Mouse (Mus musculus) spleen, adult 2 months (tissue): ENCODE data around the gene Hemk1. TPM values are rescaled to one million over a fixed set of nuclear protein-coding genes. Genes with fewer than 3 reads are reported as not detected.

Experiments used
- DNase-seq, 2 experiments: peaks; one replicate each; pipeline versions ENCODE4 v3.0.0 to v3.0.0-alpha.2; 2012 to 2021; ENCODE audit warnings: low spot score in 2 of 2, low read depth in 1 of 2
- H3K27ac ChIP-seq: fragments of 200-500 bp; 2 replicates; pipeline ENCODE4 v1.5.1; 2012; ENCODE audit warnings: low read length, inconsistent platforms; ENCODE audit not compliant: insufficient read depth
- H3K27me3 ChIP-seq: fragments of 200-500 bp; 2 replicates; pipeline ENCODE4 v1.6.1; 2012; ENCODE audit warnings: mild to moderate bottlenecking, moderate library complexity, low read length, inconsistent platforms; ENCODE audit not compliant: control insufficient read depth, insufficient read depth
- H3K36me3 ChIP-seq: fragments of 200-500 bp; 2 replicates; pipeline ENCODE4 v1.6.1; 2012; ENCODE audit warnings: mild to moderate bottlenecking, low read length, inconsistent platforms; ENCODE audit not compliant: control insufficient read depth, insufficient read depth
- H3K4me1 ChIP-seq: fragments of 200-500 bp; 2 replicates; pipeline ENCODE4 v1.6.1; 2011; ENCODE audit warnings: inconsistent platforms; ENCODE audit not compliant: control insufficient read depth, insufficient read depth, insufficient read length
- H3K4me3 ChIP-seq: fragments of 200-500 bp; 2 replicates; pipeline ENCODE4 v1.5.1; 2011; ENCODE audit warnings: mild to moderate bottlenecking, inconsistent platforms; ENCODE audit not compliant: insufficient read depth, insufficient read length; ENCODE audit errors: extremely low read depth
- CTCF ChIP-seq: fragments of 200-500 bp; IDR thresholded peaks from 2 replicates; pipeline ENCODE4 v1.5.1; 2011; ENCODE audit warnings: mild to moderate bottlenecking, inconsistent platforms; ENCODE audit not compliant: insufficient read depth, insufficient read length, insufficient replicate concordance; ENCODE audit errors: extremely low read depth
- POLR2A ChIP-seq: fragments of 200-500 bp; IDR thresholded peaks from 2 replicates; pipeline ENCODE4 v1.6.1; 2011; ENCODE audit warnings: low read depth, low read length, inconsistent platforms
- WGBS: fragments of 180-500 bp; shearing (Covaris S2); methylation state at CpG from one replicate; pipeline ENCODE4 v1.1.7; 2018; 5-methylcytosine and 5-hydroxymethylcytosine counted together
- polyA plus RNA-seq: library from polyadenylated mRNA; depleted of rRNA; stranded (reverse); fragments of >200 nt; gene quantifications from 2 replicates; pipeline ENCODE4 v1.2.3, GENCODE M21; 2012

Gene Hemk1
- polyA plus RNA-seq, 1 experiment: 12.2 TPM

GRCm38 (mm10) chr9:107301554-107302331, 36.4 kb downstream of the Hemk1 start:
- Histone ChIP-seq H3K4me1 (no peaks in the 10 kb centered on the region), H3K4me3 (no peak overlapping the region), H3K27me3 (no peaks in the 10 kb centered on the region), H3K36me3 (no peaks in the 10 kb centered on the region), H3K27ac (no peak overlapping the region)
- 89% methylated on average over 17 of the region's 17 CpGs for WGBS
- no peak for DNase-seq
- no peak for TF ChIP-seq POLR2A
- TF ChIP-seq CTCF: no peak

GRCm38 (mm10) chr9:107300224-107300973, 37.8 kb downstream of the Hemk1 start:
- no peak overlapping the region for H3K4me3 ChIP-seq
- WGBS: 94% methylated on average over 30 of the region's 30 CpGs

GRCm38 (mm10) chr9:107299783-107300182, 38.4 kb downstream of the Hemk1 start:
- H3K36me3 ChIP-seq: no peaks in the 10 kb centered on the region

More at GRCm38 (mm10) chr9:107300224-107300973, 37.8 kb downstream of the Hemk1 start:
- no peak overlapping the region; the same call in 1 of the 2 replicates for H3K27ac ChIP-seq
- H3K4me1 ChIP-seq: 0 out of 2 replicates have a peak, but pooled peaks cover 3% of the 10 kb centered on the region
- DNase-seq: no peak
- TF ChIP-seq CTCF (no peak), POLR2A (no peak)
- H3K27me3 ChIP-seq: no peaks in the 10 kb centered on the region
- H3K36me3 ChIP-seq: no peaks in the 10 kb centered on the region

GRCm38 (mm10) chr9:107298876-107299275, 39.3 kb downstream of the Hemk1 start:
- no peak overlapping the region for H3K27ac ChIP-seq
- 0 out of 2 replicates have a peak, but pooled peaks cover 3% of the 10 kb centered on the region for H3K4me1 ChIP-seq
- WGBS: 88% methylated on average over 6 of the region's 6 CpGs
- DNase-seq: no peak
- H3K36me3 ChIP-seq: no peaks in the 10 kb centered on the region
- H3K27me3 ChIP-seq: no peaks in the 10 kb centered on the region
- no peak for TF ChIP-seq CTCF
- TF ChIP-seq POLR2A: no peak
- H3K4me3 ChIP-seq: peak overlapping the region; percentile 9; the same call in 1 of the 2 replicates

More at GRCm38 (mm10) chr9:107299783-107300182, 38.4 kb downstream of the Hemk1 start:
- WGBS: 92% methylated on average over 7 of the region's 7 CpGs
- Histone ChIP-seq H3K27ac (no peak overlapping the region), H3K4me1 (0 out of 2 replicates have a peak, but pooled peaks cover 3% of the 10 kb centered on the region), H3K4me3 (no peak overlapping the region), H3K27me3 (no peaks in the 10 kb centered on the region)
- TF ChIP-seq CTCF (no peak), POLR2A (no peak)
- DNase-seq: no peak

GRCm38 (mm10) chr9:107298059-107298780, 39.9 kb downstream of the Hemk1 start:
- Histone ChIP-seq H3K4me3 (peak overlapping the region; percentile 78; the same call in 1 of the 2 replicates), H3K4me1 (0 out of 2 replicates have a peak, but pooled peaks cover 3% of the 10 kb centered on the region), H3K27ac (0 out of 2 replicates have a peak overlapping the region, but pooled peaks have one; percentile 13), H3K36me3 (no peaks in the 10 kb centered on the region), H3K27me3 (no peaks in the 10 kb centered on the region)
- DNase-seq: no peak
- WGBS: 67% methylated on average over 8 of the region's 8 CpGs
- TF ChIP-seq POLR2A (no peak), CTCF (no peak)

- no peak for TF ChIP-seq POLR2A
- TF ChIP-seq CTCF: no peak
- H3K27me3 ChIP-seq: no peaks in the 10 kb centered on the region
- H3K4me3 ChIP-seq: peak overlapping the region; percentile 78
- 48% methylated on average over 4 of the region's 4 CpGs for WGBS
- H3K4me1 ChIP-seq: 0 out of 2 replicates have a peak, but pooled peaks cover 3% of the 10 kb centered on the region
- H3K27ac ChIP-seq: 0 out of 2 replicates have a peak overlapping the region, but pooled peaks have one; percentile 13
- no peaks in the 10 kb centered on the region for H3K36me3 ChIP-seq
- no peak for DNase-seq
Observed at GRCm38 (mm10) chr9:107297658-107298057, 40.5 kb downstream of the Hemk1 start.
